Mouse (Mus musculus): ENCODE measurements at regions not wholly inside any gene's neighbourhood (a gene's known extent, or its start where the extent isn't known, plus 50 kb on each side); places are given as distances from the start of the nearest gene placed in this dataset.

- Histone ChIP-seq H3K4me3 (replicated peaks; ENCODE audit: low read depth, low read length) (no peak overlapping the region), H3K36me3 (ENCODE audit: insufficient read depth, low read length) (no peaks in the 10 kb centered on the region), H3K9ac (ENCODE audit: low read depth, low read length) (no peak overlapping the region), H3K27me3 (ENCODE audit: insufficient read depth, low read length) (no peaks in the 10 kb centered on the region), H3K4me1 (replicated peaks; ENCODE audit: insufficient read depth, low read length) (no peaks in the 10 kb centered on the region), H3K4me2 (ENCODE audit: low read length) (no peak overlapping the region), H3K27ac (no peak overlapping the region), H3K9me3 (replicated peaks; ENCODE audit: low read length) (no peaks in the 10 kb centered on the region)
- no peak for DNase-seq (ENCODE audit: low spot score)
- WGBS = 52% methylated on average over 5 of the region's 5 CpGs
- TF ChIP-seq CTCF (IDR thresholded peaks at IDR 0.05; ENCODE audit: low read depth) = no peak
- ATAC-seq (replicated peaks; ENCODE audit: low FRiP score, low read depth) = no peak
Observed at GRCm38 (mm10) chr5:35198468-35198867, 79.7 kb upstream of the Adra2c start.

- WGBS = 63% methylated on average over 12 of the region's 12 CpGs
- DNase-seq (ENCODE audit: low spot score) = peak; percentile 48
Observed at GRCm38 (mm10) chr5:35189113-35189797, 83.7 kb upstream of the Lrpap1 start.

GRCm38 (mm10) chr5:35185826-35186225, 80.3 kb upstream of the Lrpap1 start:
- H3K36me3 ChIP-seq (ENCODE audit: insufficient read depth, low read length) = no peaks in the 10 kb centered on the region
- WGBS = 67% methylated on average over 3 of the region's 3 CpGs
- no peaks in the 10 kb centered on the region for H3K27me3 ChIP-seq (ENCODE audit: insufficient read depth, low read length)
- DNase-seq (ENCODE audit: low spot score) (no peak), ATAC-seq (replicated peaks; ENCODE audit: low FRiP score, low read depth) (no peak)
- H3K27ac ChIP-seq = no peak overlapping the region
- H3K9me3 ChIP-seq (replicated peaks; ENCODE audit: low read length) = no peaks in the 10 kb centered on the region
- no peak for TF ChIP-seq CTCF (IDR thresholded peaks at IDR 0.05; ENCODE audit: low read depth)
- H3K9ac ChIP-seq (ENCODE audit: low read depth, low read length) = no peak overlapping the region
- H3K4me3 ChIP-seq (replicated peaks; ENCODE audit: low read depth, low read length) = no peak overlapping the region
- H3K4me1 ChIP-seq (replicated peaks; ENCODE audit: insufficient read depth, low read length) = no peaks in the 10 kb centered on the region; the same call in 1 of the 2 replicates
- no peak overlapping the region for H3K4me2 ChIP-seq (ENCODE audit: low read length)

More at GRCm38 (mm10) chr5:35189113-35189797, 83.7 kb upstream of the Lrpap1 start:
- no peak for TF ChIP-seq CTCF (IDR thresholded peaks at IDR 0.05; ENCODE audit: low read depth)
- Histone ChIP-seq H3K4me2 (ENCODE audit: low read length) (no peak overlapping the region), H3K9me3 (replicated peaks; ENCODE audit: low read length) (no peaks in the 10 kb centered on the region), H3K36me3 (ENCODE audit: insufficient read depth, low read length) (no peaks in the 10 kb centered on the region), H3K4me1 (replicated peaks; ENCODE audit: insufficient read depth, low read length) (no peaks in the 10 kb centered on the region; the same call in 1 of the 2 replicates), H3K9ac (ENCODE audit: low read depth, low read length) (no peak overlapping the region), H3K27ac (no peak overlapping the region), H3K27me3 (ENCODE audit: insufficient read depth, low read length) (no peaks in the 10 kb centered on the region), H3K4me3 (replicated peaks; ENCODE audit: low read depth, low read length) (no peak overlapping the region)
- no peak for ATAC-seq (replicated peaks; ENCODE audit: low FRiP score, low read depth)

- no peak for TF ChIP-seq CTCF (IDR thresholded peaks at IDR 0.05; ENCODE audit: low read depth)
- H3K27me3 ChIP-seq (ENCODE audit: insufficient read depth, low read length) = no peaks in the 10 kb centered on the region
- H3K9ac ChIP-seq (ENCODE audit: low read depth, low read length) = no peak overlapping the region
- no peaks in the 10 kb centered on the region; the same call in 1 of the 2 replicates for H3K4me1 ChIP-seq (replicated peaks; ENCODE audit: insufficient read depth, low read length)
- no peak for DNase-seq (ENCODE audit: low spot score)
- H3K4me2 ChIP-seq (ENCODE audit: low read length) = no peak overlapping the region
- no peak overlapping the region for H3K4me3 ChIP-seq (replicated peaks; ENCODE audit: low read depth, low read length)
- H3K27ac ChIP-seq = no peak overlapping the region
- ATAC-seq (replicated peaks; ENCODE audit: low FRiP score, low read depth) = no peak
- no peaks in the 10 kb centered on the region for H3K36me3 ChIP-seq (ENCODE audit: insufficient read depth, low read length)
- H3K9me3 ChIP-seq (replicated peaks; ENCODE audit: low read length) = no peaks in the 10 kb centered on the region
Observed at GRCm38 (mm10) chr5:35185289-35185688, 79.7 kb upstream of the Lrpap1 start.

- no peaks in the 10 kb centered on the region; the same call in 1 of the 2 replicates for H3K4me1 ChIP-seq (replicated peaks; ENCODE audit: insufficient read depth, low read length)
- no peak overlapping the region for H3K4me3 ChIP-seq (replicated peaks; ENCODE audit: low read depth, low read length)
- H3K36me3 ChIP-seq (ENCODE audit: insufficient read depth, low read length) = no peaks in the 10 kb centered on the region
- no peaks in the 10 kb centered on the region for H3K9me3 ChIP-seq (replicated peaks; ENCODE audit: low read length)
- TF ChIP-seq CTCF (IDR thresholded peaks at IDR 0.05; ENCODE audit: low read depth) = no peak
- no peak overlapping the region for H3K9ac ChIP-seq (ENCODE audit: low read depth, low read length)
- no peak for DNase-seq (ENCODE audit: low spot score)
- H3K27ac ChIP-seq = no peak overlapping the region
- ATAC-seq (replicated peaks; ENCODE audit: low FRiP score, low read depth) = no peak
- H3K4me2 ChIP-seq (ENCODE audit: low read length) = no peak overlapping the region
- no peaks in the 10 kb centered on the region for H3K27me3 ChIP-seq (ENCODE audit: insufficient read depth, low read length)
- 84% methylated on average over 7 of the region's 7 CpGs for WGBS
Observed at GRCm38 (mm10) chr5:35183418-35183817, 77.9 kb upstream of the Lrpap1 start.

- ATAC-seq (replicated peaks; ENCODE audit: low FRiP score, low read depth) = no peak
- H3K4me1 ChIP-seq (replicated peaks; ENCODE audit: insufficient read depth, low read length) = no peaks in the 10 kb centered on the region
- TF ChIP-seq CTCF (IDR thresholded peaks at IDR 0.05; ENCODE audit: low read depth) = peak; percentile 59
- H3K27ac ChIP-seq = no peak overlapping the region
- no peak overlapping the region for H3K4me3 ChIP-seq (replicated peaks; ENCODE audit: low read depth, low read length)
- 63% methylated on average over 4 of the region's 4 CpGs for WGBS
- H3K27me3 ChIP-seq (ENCODE audit: insufficient read depth, low read length) = no peaks in the 10 kb centered on the region
- DNase-seq (ENCODE audit: low spot score) = peak; percentile 9
- no peak overlapping the region for H3K4me2 ChIP-seq (ENCODE audit: low read length)
- H3K9me3 ChIP-seq (replicated peaks; ENCODE audit: low read length) = no peaks in the 10 kb centered on the region
- no peaks in the 10 kb centered on the region for H3K36me3 ChIP-seq (ENCODE audit: insufficient read depth, low read length)
- no peak overlapping the region for H3K9ac ChIP-seq (ENCODE audit: low read depth, low read length)
Observed at GRCm38 (mm10) chr5:35177332-35177731, 71.8 kb upstream of the Lrpap1 start.

Data from kidney, postnatal 0 days (tissue).